Comparison of ENCODE assay signal across 9 mouse cellular contexts in genomic region chr11:17663893-17664292, GRCm38 (mm10).
A peak's percentile ranks its signal among the peaks of the same experiment; 100 is the strongest.
DNase-seq lines count a peak whose midpoint lies in the region; ATAC-seq lines count a peak whose summit lies in the region.
"Had no signal": no experiment of that assay in that cellular context is flagged by ENCODE, and none has a peak within 500 bp of the region (broad histone marks: within the 10 kb centered on the region; RNA-seq: fewer than 3 reads in every experiment).

No protein-coding gene starts in this region.

- H3K4me1 ChIP-seq in heart, embryonic 11.5 days (ENCODE audit: control insufficient read depth, insufficient read depth, low read length): no peaks in the 10 kb centered on the region
- H3K4me1 ChIP-seq in forebrain, embryonic 14.5 days (ENCODE audit: control insufficient read depth, insufficient read depth, low read length): peaks cover 10% of the 10 kb centered on the region

- H3K9me3 ChIP-seq in heart, embryonic 11.5 days (replicated peaks; ENCODE audit: control insufficient read depth, low read length): no peaks in the 10 kb centered on the region
- H3K9me3 ChIP-seq in forebrain, embryonic 14.5 days (replicated peaks; ENCODE audit: control insufficient read depth, low read length): no peaks in the 10 kb centered on the region

- ATAC-seq in heart, embryonic 11.5 days (replicated peaks; ENCODE audit: insufficient number of reproducible peaks, low FRiP score, low TSS enrichment): no peak
- peak; percentile 80 for ATAC-seq in forebrain, embryonic 14.5 days
- no peak for ATAC-seq in erythroid progenitor cell, adult 5-6 weeks (replicated peaks; ENCODE audit: low FRiP score, poor library complexity, severe bottlenecking)

- DNase-seq in heart, adult 11 months: peak; percentile 94
- peak; percentile 15 for DNase-seq in adipocyte (ENCODE audit: low spot score)
- peak; percentile 81 for DNase-seq in forebrain, embryonic 14.5 days (ENCODE audit: low spot score)
- DNase-seq in heart, postnatal 36 days: peak; percentile 35 to 58
- DNase-seq in frontal cortex, postnatal 14 days (ENCODE audit: low spot score in 2 of 2): no peak
- DNase-seq in left cerebral cortex, adult 18-20 months (ENCODE audit: low spot score in 2 of 2): no peak

- no peak overlapping the region for H3K4me3 ChIP-seq in heart, embryonic 11.5 days (ENCODE audit: low read depth, low read length)
- H3K4me3 ChIP-seq in forebrain, embryonic 14.5 days (ENCODE audit: low read depth, low read length): no peak overlapping the region
- H3K4me3 ChIP-seq: erythroblast, embryonic 14.5 days had no signal

- H3K27ac ChIP-seq in heart, embryonic 11.5 days (ENCODE audit: low read depth, low read length): no peak overlapping the region
- no peak overlapping the region for H3K27ac ChIP-seq in forebrain, embryonic 14.5 days (ENCODE audit: low read depth, low read length)

- no peaks in the 10 kb centered on the region for H3K27me3 ChIP-seq in heart, embryonic 11.5 days (ENCODE audit: control insufficient read depth, insufficient read depth, low read length)
- no peaks in the 10 kb centered on the region for H3K27me3 ChIP-seq in forebrain, embryonic 14.5 days (replicated peaks; ENCODE audit: control insufficient read depth, insufficient read depth, low read length)

- no peaks in the 10 kb centered on the region for H3K36me3 ChIP-seq in heart, embryonic 11.5 days (ENCODE audit: control insufficient read depth, insufficient read depth, low read length)
- no peaks in the 10 kb centered on the region for H3K36me3 ChIP-seq in forebrain, embryonic 14.5 days (ENCODE audit: control insufficient read depth, insufficient read depth, low read length)

- WGBS in heart, embryonic 11.5 days (ENCODE audit: insufficient replicate concordance): 82% methylated on average over 5 of the region's 5 CpGs
- 30% methylated on average over 5 of the region's 5 CpGs for WGBS in forebrain, embryonic 14.5 days

- no peak overlapping the region for H3K4me2 ChIP-seq in heart, embryonic 11.5 days
- H3K4me2 ChIP-seq in forebrain, embryonic 14.5 days (ENCODE audit: low read length): no peak overlapping the region

- intact Hi-C loops in heart, postnatal 36 days (cut with DNase I): no loop called here

- no peak overlapping the region for H3K9ac ChIP-seq in heart, embryonic 11.5 days (ENCODE audit: low read depth, low read length)
- H3K9ac ChIP-seq in forebrain, embryonic 14.5 days (ENCODE audit: low read length): no peak overlapping the region

Comparison
In these comparisons a context has a peak if more than half of its experiments do, and no peak if none do; other contexts are left out.
1. DNase-seq: peak in heart, adult 11 months (single experiment), adipocyte (single experiment), forebrain, embryonic 14.5 days (single experiment) and heart, postnatal 36 days (2 of 2); none in frontal cortex, postnatal 14 days (0 of 2) and left cerebral cortex, adult 18-20 months (0 of 2).